Comparison of ENCODE assay signal across 12 mouse cellular contexts in the genomic region with DNA sequence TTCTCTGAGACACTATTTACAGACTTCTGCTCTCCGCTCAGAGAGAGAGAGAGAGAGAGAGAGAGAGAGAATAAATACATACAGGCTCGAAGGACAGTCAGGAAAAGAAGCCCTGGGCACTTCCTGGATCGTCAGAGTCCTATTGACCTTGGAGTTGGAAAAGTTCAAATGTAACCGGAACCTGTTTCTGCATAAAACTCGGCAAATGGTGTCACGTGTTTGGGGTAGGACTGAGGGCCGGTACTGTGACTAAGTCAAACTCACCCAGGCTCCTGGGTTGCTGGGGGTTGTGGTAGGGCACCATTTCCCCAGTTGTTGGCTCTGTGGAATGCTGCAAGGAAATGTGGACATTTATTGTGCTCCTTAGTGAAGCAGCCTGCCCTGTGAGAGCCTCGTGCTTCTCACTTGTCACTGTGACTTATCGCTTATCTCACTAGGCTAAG. TPM values are rescaled to one million over a fixed set of nuclear protein-coding genes. Genes with fewer than 3 reads are reported as not detected.
A peak's percentile ranks its signal among the peaks of the same experiment; 100 is the strongest.
DNase-seq lines count a peak whose midpoint lies in the region; ATAC-seq and TF ChIP-seq lines count a peak whose summit lies in the region.
"Had no signal": no experiment of that assay in that cellular context is flagged by ENCODE, and none has a peak within 500 bp of the region (broad histone marks: within the 10 kb centered on the region; RNA-seq: fewer than 3 reads in every experiment).

No protein-coding gene starts in this region.

- 16% methylated on average over 9 of the region's 9 CpGs for WGBS in heart, embryonic 16.5 days

- H3K4me3 ChIP-seq in heart, embryonic 16.5 days (ENCODE audit: low read length) = peak overlapping the region; percentile 59
- H3K4me3 ChIP-seq in myocyte = peak overlapping the region; percentile 14
- H3K4me3 ChIP-seq: forebrain, embryonic 12.5 days had no signal

- 0 out of 2 replicates have a peak, but pooled peaks cover 3% of the 10 kb centered on the region for H3K36me3 ChIP-seq in heart, embryonic 16.5 days (ENCODE audit: control insufficient read depth, insufficient read depth)
- H3K36me3 ChIP-seq in myocyte (ENCODE audit: control insufficient read depth, insufficient read depth) = no peaks in the 10 kb centered on the region
- H3K36me3 ChIP-seq: forebrain, embryonic 12.5 days had no signal

- H3K4me1 ChIP-seq in heart, embryonic 16.5 days (ENCODE audit: control insufficient read depth, insufficient read depth, low read length) = peaks cover 27% of the 10 kb centered on the region
- H3K4me1 ChIP-seq: forebrain, embryonic 12.5 days had no signal

- H3K9ac ChIP-seq in heart, embryonic 16.5 days (ENCODE audit: low read length) = peak overlapping the region; percentile 71
- H3K9ac ChIP-seq: forebrain, embryonic 12.5 days; hindbrain, embryonic 14.5 days had no signal

- H3ac ChIP-seq in myocyte (ENCODE audit: control insufficient read depth, insufficient read length) = no peak overlapping the region

- no peaks in the 10 kb centered on the region for H3K9me3 ChIP-seq in heart, embryonic 16.5 days (replicated peaks; ENCODE audit: control insufficient read depth, low read length)
- H3K9me3 ChIP-seq: forebrain, embryonic 12.5 days had no signal

- H3K27me3 ChIP-seq in heart, embryonic 16.5 days (ENCODE audit: control insufficient read depth, insufficient read depth, low read length) = no peaks in the 10 kb centered on the region
- no peaks in the 10 kb centered on the region for H3K27me3 ChIP-seq in myocyte (ENCODE audit: control insufficient read depth, insufficient read depth, insufficient read length)
- H3K27me3 ChIP-seq: forebrain, embryonic 12.5 days had no signal

- no peaks in the 10 kb centered on the region for H3K79me2 ChIP-seq in myocyte (ENCODE audit: control insufficient read depth, insufficient read depth)

- peak overlapping the region; percentile 53 for H3K4me2 ChIP-seq in heart, embryonic 16.5 days (ENCODE audit: low read depth, low read length)
- H3K4me2 ChIP-seq in myocyte (ENCODE audit: low read depth) = peak overlapping the region; percentile 50
- H3K4me2 ChIP-seq: forebrain, embryonic 12.5 days; hindbrain, embryonic 14.5 days had no signal

- peak; percentile 24 for DNase-seq in adrenal gland, adult 8-10 months
- no peak for DNase-seq in adrenal gland, postnatal 25 days
- peak; percentile 26 to 27 for DNase-seq in kidney, postnatal 36 days
- no peak for DNase-seq in kidney, postnatal 10 days
- DNase-seq in right cerebral cortex, adult 18-20 months = no peak
- DNase-seq: cerebellum, postnatal 36 days; midbrain, embryonic 14.5 days had no signal

- peak overlapping the region; percentile 98 for H3K27ac ChIP-seq in heart, embryonic 16.5 days (ENCODE audit: low read length)
- H3K27ac ChIP-seq: forebrain, embryonic 12.5 days; hindbrain, embryonic 14.5 days had no signal

- TF ChIP-seq POLR2A in myocyte (IDR thresholded peaks at IDR 0.05; ENCODE audit: insufficient read length, low read depth) = no peak

- ATAC-seq in heart, embryonic 16.5 days (replicated peaks; ENCODE audit: extremely low read depth, insufficient read depth, low FRiP score) = no peak
- ATAC-seq in cerebellum, adult (ENCODE audit: insufficient number of reproducible peaks, low FRiP score, low TSS enrichment) = no peak

TF ChIP-seq in myocyte, 11 proteins besides CTCF, POLR2A, EP300 and RAD21:
- TF ChIP-seq USF1 (IDR thresholded peaks at IDR 0.05; ENCODE audit: low read depth) (peak; percentile 17), MYOG (IDR thresholded peaks at IDR 0.05; ENCODE audit: control insufficient read depth in 1 of 3, insufficient read depth in 1 of 3, insufficient read length in 2 of 3, low read depth in 2 of 3) (peak in 1 of 3 experiments; percentile 9), MYOD1 (IDR thresholded peaks at IDR 0.05; ENCODE audit: control insufficient read depth in 1 of 3, insufficient read length in 2 of 3, low read depth in 2 of 3) (no peak), TCF3 (IDR thresholded peaks at IDR 0.05; ENCODE audit: insufficient read length, low read depth) (no peak), E2F4 (IDR thresholded peaks at IDR 0.05; ENCODE audit: insufficient read depth) (no peak)

RNA-seq across cellular contexts. Expression of gene Alpk3, which starts 1.3 kb away (rescaled TPM):
- under 1 TPM; 0.12 to 0.24 (median 0.19) TPM for total RNA-seq in adrenal gland, adult 8-10 months (2022)
- total RNA-seq in adrenal gland, postnatal 25 days (2021) = 0.06 TPM in 1 of 2 replicates, not detected in the other
- 18.2 and 22.7 TPM in 2 replicates for polyA plus RNA-seq in heart, embryonic 16.5 days (2015; fragmentation: Nextera tagmentation; extraction: Ambion mirVana)
- polyA plus RNA-seq in myocyte (2012; fragmentation: generic; extraction: Trizol) = 22.4 TPM

RNA-seq across cellular contexts. Expression of gene Slc28a1, which starts 55.9 kb away (rescaled TPM):
- total RNA-seq in adrenal gland, adult 8-10 months (2022) = not detected
- total RNA-seq in adrenal gland, postnatal 25 days (2021) = 0.15 TPM in 1 of 2 replicates, not detected in the other
- 0.09 and 0.22 TPM in 2 replicates for polyA plus RNA-seq in heart, embryonic 16.5 days (2015; fragmentation: Nextera tagmentation; extraction: Ambion mirVana)
- polyA plus RNA-seq in myocyte (2012; fragmentation: generic; extraction: Trizol) = not detected
- polyA plus RNA-seq: forebrain, embryonic 12.5 days; hindbrain, embryonic 14.5 days; midbrain, embryonic 14.5 days had no signal

Comparison
In these comparisons a context has a peak if more than half of its experiments do, and no peak if none do; other contexts are left out.
1. DNase-seq: peak in adrenal gland, adult 8-10 months (single experiment) and kidney, postnatal 36 days (2 of 2); none in adrenal gland, postnatal 25 days (single experiment), kidney, postnatal 10 days (single experiment) and right cerebral cortex, adult 18-20 months (single experiment).